ENCODE assay signal across 34 mouse cellular contexts in the genomic region with DNA sequence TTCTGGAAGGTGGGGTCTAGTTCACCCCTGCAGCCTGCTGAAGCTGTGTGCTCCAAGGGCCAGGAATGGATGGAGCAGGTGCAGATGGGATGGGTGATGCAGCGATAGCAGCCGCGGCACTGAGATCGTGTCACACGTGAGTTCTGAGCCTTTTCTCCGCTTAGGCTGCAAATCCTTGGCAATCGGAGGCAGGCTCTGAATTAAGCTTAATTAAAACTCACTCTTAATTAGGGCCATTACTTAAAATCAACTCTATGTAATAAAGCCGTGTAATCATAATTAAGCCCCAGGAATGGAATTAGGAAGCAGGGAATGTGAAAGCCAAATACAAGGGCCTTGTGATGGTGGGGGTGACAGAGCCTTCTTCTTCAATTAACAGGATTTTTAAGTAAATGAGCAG. TPM values are rescaled to one million over a fixed set of nuclear protein-coding genes. Genes with fewer than 3 reads are reported as not detected.
A peak's percentile ranks its signal among the peaks of the same experiment; 100 is the strongest.
DNase-seq lines count a peak whose midpoint lies in the region; ATAC-seq lines count a peak whose summit lies in the region.
"Had no signal": no experiment of that assay in that cellular context is flagged by ENCODE, and none has a peak within 500 bp of the region (broad histone marks: within the 10 kb centered on the region; RNA-seq: fewer than 3 reads in every experiment).

No protein-coding gene starts in this region.

- WGBS in hindbrain, embryonic 13.5 days, result 81% methylated on average over 8 of the region's 8 CpGs
- WGBS in hindbrain, embryonic 10.5 days, result 91% methylated on average over 8 of the region's 8 CpGs
- WGBS in midbrain, embryonic 15.5 days, result 73% methylated on average over 8 of the region's 8 CpGs
- 94% methylated on average over 8 of the region's 8 CpGs for WGBS in midbrain, embryonic 11.5 days
- WGBS in forebrain, embryonic 15.5 days, result 29% methylated on average over 8 of the region's 8 CpGs

- H3K9me3 ChIP-seq in hindbrain, embryonic 13.5 days, result no peaks in the 10 kb centered on the region
- no peaks in the 10 kb centered on the region for H3K9me3 ChIP-seq in hindbrain, embryonic 10.5 days
- H3K9me3 ChIP-seq in midbrain, embryonic 15.5 days, result no peaks in the 10 kb centered on the region
- H3K9me3 ChIP-seq in midbrain, embryonic 11.5 days (ENCODE audit: control insufficient read depth, low read length), result no peaks in the 10 kb centered on the region
- H3K9me3 ChIP-seq in forebrain, embryonic 15.5 days, result no peaks in the 10 kb centered on the region
- H3K9me3 ChIP-seq: embryonic facial prominence, embryonic 10.5 days; embryonic facial prominence, embryonic 15.5 days; heart, embryonic 10.5 days; heart, embryonic 15.5 days; kidney, embryonic 15.5 days; liver, embryonic 12.5 days; midbrain, embryonic 12.5 days; neural tube, embryonic 12.5 days had no signal

- no peak for DNase-seq in hindbrain, embryonic 10.5 days (ENCODE audit: low spot score)
- DNase-seq in midbrain, embryonic 11.5 days (ENCODE audit: low spot score, missing footprints), result no peak
- peak; percentile 10 for DNase-seq in brain, adult 2 months (ENCODE audit: low read depth, low spot score)
- DNase-seq in spleen, postnatal 14 days (ENCODE audit: low spot score in 2 of 2), result no peak
- DNase-seq in B cell, adult 2 months, result no peak
- DNase-seq: adrenal gland, postnatal 14 days; cerebellum, adult 2 months; cerebellum, postnatal 14 days; gastrocnemius, postnatal 25 days; kidney, postnatal 25 days; left cerebral cortex, postnatal 4 days; liver, postnatal 0 days; lung, postnatal 36 days; spleen, adult 18-20 months; thymus, adult 2 months; thymus, postnatal 36 days had no signal

- no peak overlapping the region for H3K4me2 ChIP-seq in hindbrain, embryonic 13.5 days
- H3K4me2 ChIP-seq in midbrain, embryonic 15.5 days, result no peak overlapping the region
- H3K4me2 ChIP-seq in midbrain, embryonic 11.5 days, result no peak overlapping the region
- H3K4me2 ChIP-seq in forebrain, embryonic 15.5 days (replicated peaks), result no peak overlapping the region
- H3K4me2 ChIP-seq: embryonic facial prominence, embryonic 15.5 days; heart, embryonic 15.5 days; kidney, embryonic 15.5 days; liver, embryonic 12.5 days; midbrain, embryonic 12.5 days; neural tube, embryonic 12.5 days had no signal

- H3K36me3 ChIP-seq in hindbrain, embryonic 13.5 days, result no peaks in the 10 kb centered on the region
- no peaks in the 10 kb centered on the region for H3K36me3 ChIP-seq in hindbrain, embryonic 10.5 days
- no peaks in the 10 kb centered on the region for H3K36me3 ChIP-seq in midbrain, embryonic 15.5 days (replicated peaks)
- H3K36me3 ChIP-seq in midbrain, embryonic 11.5 days (ENCODE audit: control insufficient read depth, insufficient read depth, low read length), result no peaks in the 10 kb centered on the region
- H3K36me3 ChIP-seq in forebrain, embryonic 15.5 days, result no peaks in the 10 kb centered on the region
- H3K36me3 ChIP-seq: embryonic facial prominence, embryonic 10.5 days; embryonic facial prominence, embryonic 15.5 days; heart, embryonic 10.5 days; heart, embryonic 15.5 days; kidney, embryonic 15.5 days; liver, embryonic 12.5 days; midbrain, embryonic 12.5 days; neural tube, embryonic 12.5 days had no signal

- no peaks in the 10 kb centered on the region for H3K27me3 ChIP-seq in hindbrain, embryonic 13.5 days
- no peaks in the 10 kb centered on the region for H3K27me3 ChIP-seq in hindbrain, embryonic 10.5 days (ENCODE audit: insufficient read depth, poor library complexity, severe bottlenecking)
- no peaks in the 10 kb centered on the region for H3K27me3 ChIP-seq in midbrain, embryonic 15.5 days (replicated peaks)
- no peaks in the 10 kb centered on the region; the same call in 1 of the 2 replicates for H3K27me3 ChIP-seq in midbrain, embryonic 11.5 days (ENCODE audit: control insufficient read depth, insufficient read depth, low read length)
- H3K27me3 ChIP-seq in forebrain, embryonic 15.5 days, result peaks cover 56% of the 10 kb centered on the region
- H3K27me3 ChIP-seq: embryonic facial prominence, embryonic 15.5 days; heart, embryonic 15.5 days; kidney, embryonic 15.5 days; liver, embryonic 12.5 days; midbrain, embryonic 12.5 days; neural tube, embryonic 12.5 days had no signal

- H3K9ac ChIP-seq in hindbrain, embryonic 13.5 days, result no peak overlapping the region
- H3K9ac ChIP-seq in midbrain, embryonic 15.5 days, result no peak overlapping the region
- no peak overlapping the region for H3K9ac ChIP-seq in midbrain, embryonic 11.5 days (ENCODE audit: low read length)
- no peak overlapping the region for H3K9ac ChIP-seq in forebrain, embryonic 15.5 days (replicated peaks)
- H3K9ac ChIP-seq: embryonic facial prominence, embryonic 15.5 days; heart, embryonic 15.5 days; kidney, embryonic 15.5 days; liver, embryonic 12.5 days; liver, postnatal 0 days; midbrain, embryonic 12.5 days; neural tube, embryonic 12.5 days had no signal

- peak; percentile 46; the same call in 1 of the 2 replicates for ATAC-seq in hindbrain, embryonic 13.5 days (ENCODE audit: low FRiP score)
- ATAC-seq in midbrain, embryonic 15.5 days (replicated peaks), result 0 out of 2 replicates have a peak, but pooled peaks have one; percentile 45
- ATAC-seq in midbrain, embryonic 11.5 days (ENCODE audit: low FRiP score), result no peak
- ATAC-seq in forebrain, embryonic 15.5 days (replicated peaks), result peak; percentile 74
- ATAC-seq: intestine, postnatal 0 days; liver, embryonic 12.5 days; liver, postnatal 0 days had no signal

- 0 out of 2 replicates have a peak, but pooled peaks cover 3% of the 10 kb centered on the region for H3K4me1 ChIP-seq in hindbrain, embryonic 13.5 days (replicated peaks)
- 0 out of 2 replicates have a peak, but pooled peaks cover under 1% of the 10 kb centered on the region for H3K4me1 ChIP-seq in hindbrain, embryonic 10.5 days (replicated peaks)
- no peaks in the 10 kb centered on the region for H3K4me1 ChIP-seq in midbrain, embryonic 15.5 days
- no peaks in the 10 kb centered on the region for H3K4me1 ChIP-seq in midbrain, embryonic 11.5 days (ENCODE audit: control insufficient read depth, insufficient read depth, low read length)
- H3K4me1 ChIP-seq in forebrain, embryonic 15.5 days, result peaks cover 11% of the 10 kb centered on the region; the same call in 1 of the 2 replicates
- H3K4me1 ChIP-seq: embryonic facial prominence, embryonic 10.5 days; embryonic facial prominence, embryonic 15.5 days; heart, embryonic 10.5 days; heart, embryonic 15.5 days; kidney, embryonic 15.5 days; liver, embryonic 12.5 days; midbrain, embryonic 12.5 days; neural tube, embryonic 12.5 days had no signal

- no peak overlapping the region for H3K4me3 ChIP-seq in hindbrain, embryonic 13.5 days
- no peak overlapping the region for H3K4me3 ChIP-seq in hindbrain, embryonic 10.5 days
- H3K4me3 ChIP-seq in midbrain, embryonic 15.5 days, result no peak overlapping the region
- no peak overlapping the region for H3K4me3 ChIP-seq in midbrain, embryonic 11.5 days (ENCODE audit: low read depth, low read length)
- H3K4me3 ChIP-seq in forebrain, embryonic 15.5 days, result no peak overlapping the region
- H3K4me3 ChIP-seq: embryonic facial prominence, embryonic 10.5 days; embryonic facial prominence, embryonic 15.5 days; heart, embryonic 10.5 days; heart, embryonic 15.5 days; kidney, embryonic 15.5 days; layer of hippocampus, adult 2 months; liver, embryonic 12.5 days; midbrain, embryonic 12.5 days; myocyte; neural tube, embryonic 12.5 days had no signal

- no peak overlapping the region for H3K27ac ChIP-seq in hindbrain, embryonic 13.5 days
- H3K27ac ChIP-seq in hindbrain, embryonic 10.5 days, result no peak overlapping the region
- no peak overlapping the region for H3K27ac ChIP-seq in midbrain, embryonic 15.5 days
- H3K27ac ChIP-seq in midbrain, embryonic 11.5 days (ENCODE audit: low read depth, low read length), result no peak overlapping the region
- H3K27ac ChIP-seq in forebrain, embryonic 15.5 days (replicated peaks), result no peak overlapping the region
- H3K27ac ChIP-seq: embryonic facial prominence, embryonic 10.5 days; embryonic facial prominence, embryonic 15.5 days; heart, embryonic 10.5 days; heart, embryonic 15.5 days; kidney, embryonic 15.5 days; layer of hippocampus, adult 2 months; liver, embryonic 12.5 days; midbrain, embryonic 12.5 days; neural tube, embryonic 12.5 days had no signal

RNA-seq across cellular contexts. Expression of a gene that starts 40.9 kb away (rescaled TPM):
- polyA plus RNA-seq in hindbrain, embryonic 13.5 days (2015; fragmentation: Nextera tagmentation; extraction: Ambion mirVana), result 12.8 and 20.7 TPM in 2 replicates
- not detected in 2 replicates for polyA plus RNA-seq in hindbrain, embryonic 10.5 days (2016; fragmentation: Nextera tagmentation; extraction: Ambion mirVana)
- polyA plus RNA-seq in midbrain, embryonic 15.5 days (2015; fragmentation: Nextera tagmentation; extraction: Ambion mirVana), result not detected in 2 replicates
- polyA plus RNA-seq in midbrain, embryonic 11.5 days (2014; fragmentation: Nextera tagmentation; extraction: Ambion mirVana), result not detected in 2 replicates
- polyA plus RNA-seq in forebrain, embryonic 15.5 days (2015; fragmentation: Nextera tagmentation; extraction: Ambion mirVana), result not detected in 2 replicates
- polyA plus RNA-seq: cerebellum, adult 2 months; cortical plate, adult 2 months; embryonic facial prominence, embryonic 10.5 days; frontal cortex, adult 2 months; heart, embryonic 10.5 days; heart, embryonic 15.5 days; intestine, postnatal 0 days; limb, embryonic 14.5 days; liver, embryonic 12.5 days; liver, postnatal 0 days; lung, embryonic 16.5 days; midbrain, embryonic 12.5 days; myocyte had no signal

Comparison
In these comparisons a context has a peak if more than half of its experiments do, and no peak if none do; other contexts are left out.
1. RNA of a gene that starts 40.9 kb away (polyA plus RNA-seq): 12.8 to 20.7 TPM in hindbrain, embryonic 13.5 days; not detected in hindbrain, embryonic 10.5 days, not detected in midbrain, embryonic 15.5 days, not detected in midbrain, embryonic 11.5 days and not detected in forebrain, embryonic 15.5 days; every median in the first group is over 10 times any median in the second.